In the genomic region with DNA sequence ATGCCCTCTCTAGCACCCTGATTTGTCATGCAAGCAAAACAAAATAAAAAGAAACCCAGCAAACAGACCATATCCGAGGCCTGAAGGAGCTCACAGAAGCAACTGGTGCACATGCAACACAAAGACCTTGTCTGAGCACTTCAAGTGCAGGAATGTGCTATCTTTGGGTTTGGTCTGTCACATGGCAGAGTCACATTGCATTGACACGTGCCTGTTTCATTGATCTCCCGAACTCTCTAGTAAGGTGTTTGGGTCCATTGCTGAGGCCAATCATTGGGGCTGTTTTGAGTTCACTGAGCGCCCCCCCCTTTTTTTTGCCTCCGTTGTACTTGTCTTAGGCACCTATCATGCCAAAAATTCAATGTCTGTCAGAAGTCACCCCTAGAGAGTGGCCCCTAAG, we compare ENCODE assay signal across 15 mouse cellular contexts.
"Had no signal": no experiment of that assay in that cellular context is flagged by ENCODE, and none has a peak within 500 bp of the region (broad histone marks: within the 10 kb centered on the region; RNA-seq: fewer than 3 reads in every experiment).

No protein-coding gene starts in this region.

- H3K4me1 ChIP-seq: midbrain, embryonic 10.5 days; midbrain, embryonic 12.5 days; neural tube, embryonic 12.5 days; stomach, embryonic 15.5 days had no signal

- H3K4me2 ChIP-seq: lung, embryonic 14.5 days; midbrain, embryonic 12.5 days; neural tube, embryonic 12.5 days; stomach, embryonic 15.5 days had no signal

- H3K27me3 ChIP-seq: midbrain, embryonic 12.5 days; neural tube, embryonic 12.5 days; stomach, embryonic 15.5 days had no signal

- H3K36me3 ChIP-seq: midbrain, embryonic 10.5 days; midbrain, embryonic 12.5 days; neural tube, embryonic 12.5 days; stomach, embryonic 15.5 days had no signal

- H3K9ac ChIP-seq: lung, embryonic 14.5 days; midbrain, embryonic 12.5 days; neural tube, embryonic 12.5 days; stomach, embryonic 15.5 days had no signal

- H3K9me3 ChIP-seq: stomach, embryonic 15.5 days had no signal

- DNase-seq: lung, adult 18-20 months; lung, embryonic 14.5 days; lung, postnatal 10 days; lung, postnatal 4 days; midbrain, embryonic 14.5 days; right cerebral cortex, postnatal 14 days; thymus, adult 2 months; thymus, postnatal 25 days; thymus, postnatal 4 days had no signal

- ATAC-seq: midbrain, embryonic 16.5 days had no signal

- H3K27ac ChIP-seq: midbrain, embryonic 10.5 days; midbrain, embryonic 12.5 days; neural tube, embryonic 12.5 days; stomach, embryonic 15.5 days; stomach, postnatal 0 days had no signal

- H3K4me3 ChIP-seq: midbrain, embryonic 10.5 days; midbrain, embryonic 12.5 days; neural tube, embryonic 12.5 days; stomach, embryonic 15.5 days had no signal
